Mouse (Mus musculus) 416B (cell line): ENCODE results near the gene Ncoa6.
A peak's percentile ranks its signal among the peaks of the same experiment; 100 is the strongest.
"Not testable (repeated sequence)": the region's sequence is repeated elsewhere in the genome, so short reads cannot be mapped to it uniquely, and the experiment has no call there.

ENCODE experiments used
- DNase-seq: peaks from one replicate; pipeline ENCODE4 v3.0.0; 2011; ENCODE audit warnings: low read depth

The Ncoa6 gene

GRCm38 (mm10) chr2:155473570-155474088 lies at the start of gene Ncoa6:
Gene Ncoa6, minus strand, starts transcription at chr2:155473894.
- DNase-seq = peak; percentile 78

- peak; percentile 65 for DNase-seq
Observed at GRCm38 (mm10) chr2:155518531-155519270, 45.0 kb upstream of the Ncoa6 start.

DNA sequence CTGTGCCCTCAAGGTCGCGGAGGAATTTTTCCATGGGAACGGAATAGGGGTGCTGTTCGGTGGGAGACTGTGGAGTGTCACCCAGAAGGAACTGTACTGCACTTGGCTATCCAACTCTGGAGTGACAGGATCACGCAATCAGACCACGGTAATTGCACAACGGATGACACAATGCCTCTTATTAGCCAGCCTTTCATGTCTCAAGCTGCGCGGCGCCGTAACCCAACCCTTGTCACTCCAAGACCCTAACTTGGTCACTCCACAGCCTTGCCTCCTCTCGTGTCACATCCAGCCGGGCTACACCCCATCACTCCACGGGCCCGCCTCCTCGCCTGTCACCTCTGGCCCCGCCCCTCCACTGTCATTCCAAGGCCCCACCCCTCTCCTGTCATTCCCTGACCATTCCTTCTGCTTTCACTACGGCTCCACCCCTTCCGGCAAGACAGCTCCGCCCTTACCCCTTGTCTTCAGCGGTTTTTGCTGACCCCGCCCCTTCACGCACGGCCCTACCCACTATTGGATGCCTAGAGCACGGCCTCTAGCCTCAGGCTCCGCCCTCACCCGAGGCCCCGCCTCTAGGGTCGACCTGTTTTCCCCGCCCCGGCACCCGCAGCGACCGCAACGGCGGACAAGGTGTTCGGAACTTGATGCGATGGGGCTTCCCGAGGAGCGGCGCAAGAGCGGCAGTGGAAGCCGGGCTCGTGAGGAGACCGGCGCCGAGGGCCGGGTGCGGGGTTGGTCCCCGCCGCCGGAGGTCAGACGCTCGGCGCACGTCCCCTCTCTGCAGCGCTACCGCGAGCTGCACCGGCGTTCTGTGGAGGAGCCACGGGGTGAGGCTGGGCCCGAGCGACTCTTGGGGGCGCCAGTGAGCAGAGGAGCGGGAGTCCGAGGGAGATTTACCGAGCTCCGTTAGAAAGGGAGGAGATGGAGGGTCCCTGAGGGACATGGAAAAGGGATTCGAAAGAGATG lies 44.0 kb upstream of the Ncoa6 start, which contains the start of the genes Acss2 and Ggt7:
TSS of gene Acss2 (plus strand) at position 494 of the 969 bp plus-strand sequence.
TSS of gene Ggt7 (minus strand) at position 783 of the 969 bp plus-strand sequence.
- peak; percentile 100 for DNase-seq

GRCm38 (mm10) chr2:155515941-155516340 lies 42.2 kb upstream of the Ncoa6 start:
- DNase-seq = peak; percentile 71

DNA sequence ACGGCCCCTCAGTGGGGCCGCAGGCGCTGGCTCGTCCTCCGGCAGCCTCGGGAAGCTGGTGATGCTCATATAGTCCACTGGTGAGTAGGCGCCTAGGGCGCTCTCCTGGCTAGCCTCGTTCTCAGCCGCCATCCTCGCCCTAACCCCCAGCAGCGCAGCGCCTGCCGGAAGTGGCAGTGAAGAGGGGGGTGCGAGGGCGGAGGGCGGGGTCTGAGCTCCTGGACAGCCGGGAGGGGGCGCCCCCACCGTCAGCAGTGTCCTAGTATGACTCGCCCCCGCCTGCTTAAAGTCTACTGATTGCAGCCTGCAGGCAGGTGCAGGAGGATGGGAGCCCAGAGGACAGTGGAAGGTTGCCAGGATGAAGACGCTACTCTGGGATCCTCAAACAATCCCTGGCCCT lies 41.0 kb upstream of the Ncoa6 start:
- DNase-seq = peak; percentile 67

DNA sequence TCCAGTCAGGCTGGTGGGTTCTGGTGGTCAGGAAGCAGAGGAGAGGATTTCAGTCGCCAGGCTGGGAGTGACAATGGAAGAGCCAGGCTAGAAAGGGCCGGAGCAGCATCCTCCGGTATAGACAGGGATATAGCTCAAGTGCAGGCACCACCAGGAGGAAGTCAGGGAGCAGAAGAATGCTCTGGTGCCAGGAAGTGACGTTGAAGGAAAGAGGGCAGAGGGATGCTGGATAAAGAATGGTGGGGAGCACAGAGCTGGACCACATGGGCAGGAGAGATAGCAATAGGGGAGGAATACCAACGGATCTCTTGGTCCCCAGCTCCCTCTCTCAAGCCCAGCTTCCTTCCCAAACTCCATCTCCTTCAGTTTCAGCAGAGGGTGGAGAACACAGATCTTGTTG lies 39.8 kb upstream of the Ncoa6 start:
- no peak for DNase-seq

GRCm38 (mm10) chr2:155512479-155512878 lies 38.8 kb upstream of the Ncoa6 start:
- DNase-seq = peak; percentile 81

GRCm38 (mm10) chr2:155507721-155508470 lies 34.2 kb upstream of the Ncoa6 start:
- no peak for DNase-seq

DNA sequence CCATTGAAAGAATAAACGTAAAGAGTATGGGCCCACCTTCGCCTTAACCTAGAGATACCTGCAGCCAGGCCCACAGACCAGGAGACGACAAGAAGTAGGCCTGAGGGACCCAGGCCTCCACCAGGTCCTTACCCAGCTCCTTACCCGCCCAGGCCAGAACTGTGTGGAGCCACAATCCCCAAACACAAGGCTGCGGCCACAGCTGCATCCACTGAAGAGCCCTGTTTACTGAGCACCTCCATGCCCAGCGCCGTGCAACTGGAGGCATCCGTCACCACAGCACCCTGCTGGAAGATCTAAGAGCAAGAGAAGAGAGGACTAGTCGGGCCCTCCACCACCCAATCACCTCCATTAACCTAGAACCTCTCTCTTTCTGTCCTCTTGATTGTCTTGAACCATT lies 32.1 kb upstream of the Ncoa6 start:
- no peak for DNase-seq

GRCm38 (mm10) chr2:155504440-155505355 lies 31.0 kb upstream of the Ncoa6 start:
- no peak for DNase-seq

DNA sequence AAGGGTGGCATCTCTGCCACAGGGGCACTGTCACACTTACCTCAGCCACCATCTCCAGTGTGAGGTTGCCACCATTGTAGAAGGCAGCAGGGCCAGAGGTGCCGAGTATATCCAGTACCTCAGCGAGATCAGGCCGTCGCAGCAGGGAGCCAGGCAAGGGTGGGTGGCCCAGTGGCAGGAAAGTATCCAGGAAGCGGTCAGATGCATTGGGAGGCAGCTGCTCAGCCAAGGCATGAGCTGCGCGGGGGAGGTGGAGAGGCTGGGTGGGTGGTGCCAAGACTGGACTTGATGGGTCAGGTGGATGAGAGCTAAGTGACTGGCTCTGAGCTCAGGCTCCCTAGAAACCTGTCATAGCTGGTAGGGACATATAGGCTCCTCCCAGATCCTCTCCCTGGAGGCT lies 28.9 kb upstream of the Ncoa6 start:
- DNase-seq = peak; percentile 60

DNA sequence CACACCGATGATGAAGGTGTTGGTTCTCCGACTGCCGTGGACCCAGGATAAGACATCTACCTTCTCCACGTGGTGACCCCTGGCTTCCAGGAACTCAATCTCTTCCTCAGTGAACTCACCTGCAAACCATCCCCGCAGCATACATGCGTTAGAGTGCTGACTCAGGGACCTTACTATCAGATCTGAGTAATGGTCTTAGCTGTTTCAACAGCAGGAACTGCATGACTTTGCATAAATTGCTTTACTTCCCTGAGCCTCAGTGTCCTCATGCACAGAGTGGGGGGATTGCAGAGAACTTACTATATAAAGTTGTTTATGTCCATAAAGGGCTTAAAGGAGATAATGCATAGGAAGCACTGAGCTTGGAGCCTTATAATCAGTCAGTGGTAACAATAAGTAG lies 17.3 kb upstream of the Ncoa6 start:
- DNase-seq = peak; percentile 30

DNA sequence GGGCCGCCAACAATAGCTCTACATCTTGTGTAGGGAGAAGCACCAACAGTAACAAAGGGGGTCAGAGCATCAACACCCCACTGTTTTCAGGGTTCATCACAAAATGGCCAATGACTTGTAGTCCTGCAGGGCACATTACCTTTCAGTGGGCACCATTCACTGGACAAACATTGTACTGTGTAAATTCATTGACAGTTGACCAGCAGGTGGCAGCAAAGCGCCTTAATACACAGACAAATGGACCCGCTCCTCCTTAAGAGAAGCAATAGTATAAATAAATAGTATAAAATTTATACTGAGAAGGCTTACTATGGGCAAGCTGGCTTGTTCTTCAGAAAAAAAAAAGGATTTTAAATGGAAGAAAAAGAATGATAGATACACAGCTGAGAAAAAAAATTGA lies 8.3 kb upstream of the Ncoa6 start:
- peak; percentile 86 for DNase-seq

DNA sequence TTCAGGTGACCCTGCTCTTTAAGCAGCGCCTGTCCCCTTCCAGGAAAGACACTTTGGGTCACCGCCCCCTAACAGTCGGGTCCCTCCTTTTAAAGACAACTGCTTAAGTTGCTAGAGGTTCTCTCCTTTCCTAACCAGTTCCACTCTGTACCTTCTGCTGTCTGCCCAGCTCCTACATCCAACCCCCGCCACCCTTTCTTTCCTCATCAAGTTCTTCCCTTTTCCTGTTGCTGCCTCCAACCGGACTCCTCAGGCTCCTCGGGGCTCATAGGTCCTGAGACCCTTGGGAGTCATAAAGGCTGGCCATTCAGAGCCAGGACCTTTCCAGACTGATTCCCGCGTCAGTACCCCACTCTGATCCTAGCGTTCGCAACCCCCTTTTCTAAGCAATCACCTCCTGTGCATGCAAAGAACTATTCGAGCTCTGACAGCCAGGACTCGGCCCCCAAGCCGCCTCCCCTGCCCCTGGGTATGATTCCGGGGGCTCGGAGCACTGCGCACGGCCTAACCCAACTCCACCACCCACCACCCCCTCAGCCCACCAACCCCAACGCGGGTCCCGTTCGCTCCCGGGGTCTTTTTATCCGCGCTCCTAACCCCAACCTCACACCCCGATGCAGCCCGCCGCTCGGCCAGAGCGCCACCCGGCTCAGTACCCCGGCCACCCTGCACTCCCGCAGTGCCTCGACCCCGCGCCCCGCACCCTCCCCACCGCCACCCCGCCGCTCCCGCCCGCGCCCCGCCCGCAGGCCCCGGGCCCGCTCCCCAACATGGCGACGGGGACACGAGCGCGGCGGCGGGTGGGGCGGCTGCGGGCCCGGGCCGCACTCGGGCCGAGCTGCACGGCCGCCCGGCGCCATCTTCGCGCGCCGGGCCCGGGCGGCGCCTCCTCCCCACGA lies 774 bp downstream of the Ncoa6 start:
- DNase-seq = peak; percentile 72

DNA sequence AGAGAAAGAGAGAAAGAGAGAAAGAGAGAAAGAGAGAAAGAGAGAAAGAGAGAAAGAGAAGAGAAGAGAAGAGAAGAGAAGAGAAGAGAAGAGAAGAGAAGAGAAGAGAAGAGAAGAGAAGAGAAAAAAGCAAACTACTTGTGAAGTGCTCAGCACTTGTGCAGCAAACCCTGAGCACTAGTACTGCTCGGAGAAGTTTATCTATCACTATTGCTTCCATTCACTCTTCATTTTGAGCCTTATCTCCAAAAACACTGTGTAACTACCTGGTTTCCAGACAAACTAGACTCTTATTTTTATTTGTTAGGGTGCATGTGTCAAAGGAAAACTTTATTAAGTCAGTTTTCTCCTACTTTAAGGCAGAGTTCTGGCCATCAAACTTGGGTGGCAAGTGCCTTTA lies 6.8 kb downstream of the Ncoa6 start:
- DNase-seq = no peak

GRCm38 (mm10) chr2:155453591-155453990 lies 20.1 kb downstream of the Ncoa6 start:
- no peak for DNase-seq

DNA sequence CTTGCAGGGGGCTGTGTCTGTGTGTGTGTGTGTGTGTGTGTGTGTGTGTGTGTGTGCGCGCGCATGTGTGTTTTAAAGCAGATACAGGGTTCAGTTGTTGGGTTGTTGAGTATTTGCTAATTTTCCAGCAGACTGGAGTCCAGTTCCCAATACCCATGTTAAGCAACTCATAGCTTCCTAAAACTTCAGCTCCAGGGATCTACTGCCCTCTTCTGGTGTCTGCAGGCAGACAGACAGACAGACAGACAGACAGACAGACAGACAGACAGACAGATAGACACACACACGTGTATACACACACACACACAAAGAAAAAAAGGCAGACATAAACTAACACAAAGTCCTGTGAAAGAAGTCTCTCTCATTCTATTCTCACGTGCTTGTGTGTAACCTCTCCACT lies 22.4 kb downstream of the Ncoa6 start:
- peak; percentile 43 for DNase-seq

GRCm38 (mm10) chr2:155447906-155448305 lies 25.8 kb downstream of the Ncoa6 start:
- DNase-seq = not testable (repeated sequence)

- no peak for DNase-seq
Observed at GRCm38 (mm10) chr2:155443446-155443845, 30.2 kb downstream of the Ncoa6 start.

GRCm38 (mm10) chr2:155442916-155443315 lies 30.8 kb downstream of the Ncoa6 start:
- no peak for DNase-seq
